Comparison of ENCODE assay signal across 17 mouse cellular contexts in genomic region chr14:87099380-87100088, GRCm38 (mm10). TPM values are rescaled to one million over a fixed set of nuclear protein-coding genes. Genes with fewer than 3 reads are reported as not detected.
"Had no signal": no experiment of that assay in that cellular context is flagged by ENCODE, and none has a peak within 500 bp of the region (broad histone marks: within the 10 kb centered on the region; RNA-seq: fewer than 3 reads in every experiment).

No protein-coding gene starts in this region.

- H3K9me3 ChIP-seq: limb, embryonic 12.5 days; lung, embryonic 15.5 days; megakaryocyte, embryonic 14.5 days; midbrain, embryonic 15.5 days; neural tube, embryonic 13.5 days had no signal

- H3K27me3 ChIP-seq: limb, embryonic 12.5 days; lung, embryonic 15.5 days; megakaryocyte, embryonic 14.5 days; midbrain, embryonic 15.5 days; neural tube, embryonic 13.5 days had no signal

- DNase-seq: kidney, adult 11 months; kidney, adult 9 months; kidney, postnatal 36 days; layer of hippocampus, adult 9-11 months; layer of hippocampus, postnatal 36 days; lung, postnatal 14 days; right cerebral cortex, postnatal 14 days; thymus, postnatal 36 days had no signal

- H3K4me2 ChIP-seq: limb, embryonic 12.5 days; lung, embryonic 15.5 days; midbrain, embryonic 11.5 days; midbrain, embryonic 15.5 days; neural tube, embryonic 13.5 days had no signal

- H3K9ac ChIP-seq: limb, embryonic 12.5 days; lung, embryonic 15.5 days; midbrain, embryonic 15.5 days; neural tube, embryonic 13.5 days had no signal

- H3K4me3 ChIP-seq: limb, embryonic 12.5 days; lung, embryonic 15.5 days; megakaryocyte, embryonic 14.5 days; midbrain, embryonic 15.5 days; neural tube, embryonic 13.5 days had no signal

- H3K4me1 ChIP-seq: limb, embryonic 12.5 days; lung, embryonic 15.5 days; midbrain, embryonic 15.5 days; neural tube, embryonic 13.5 days had no signal

- H3K36me3 ChIP-seq: limb, embryonic 12.5 days; lung, embryonic 15.5 days; midbrain, embryonic 15.5 days; neural tube, embryonic 13.5 days had no signal

- ATAC-seq: midbrain, embryonic 15.5 days had no signal

- H3K27ac ChIP-seq: kidney, postnatal 0 days; limb, embryonic 12.5 days; lung, embryonic 15.5 days; macrophage; midbrain, embryonic 15.5 days; neural tube, embryonic 13.5 days had no signal

RNA-seq across cellular contexts. Expression of gene Diaph3, which starts 41.5 kb away (rescaled TPM):
- polyA plus RNA-seq: liver, adult 2 months had no signal
